Mouse (Mus musculus): ENCODE results near the gene Ush2a.
A peak's percentile ranks its signal among the peaks of the same experiment; 100 is the strongest.

DNA sequence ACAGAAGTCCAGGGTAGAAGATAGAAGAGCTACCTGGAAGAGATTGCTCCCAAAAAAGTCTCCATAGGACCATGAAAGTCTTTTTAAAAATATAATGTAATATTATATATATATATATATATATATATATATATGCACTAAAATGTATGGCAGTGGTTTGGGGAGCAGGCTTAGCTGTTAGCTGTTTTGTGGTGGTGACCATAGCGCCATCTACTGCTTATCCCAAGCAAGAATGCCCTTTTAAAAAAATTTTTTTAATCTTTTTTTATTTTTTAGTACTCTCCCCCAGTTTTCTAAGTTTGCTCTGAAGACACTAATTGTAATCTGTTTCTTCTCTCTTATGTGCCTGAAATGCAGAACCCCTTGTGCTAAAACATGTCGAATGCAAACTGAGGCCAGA, 543.2 kb downstream of the Ush2a start:
- peak; percentile 61 for TF ChIP-seq CTCF (IDR thresholded peaks at IDR 0.05)
- no peak for TF ChIP-seq EP300 (IDR thresholded peaks at IDR 0.05; ENCODE audit: insufficient read depth, low read depth, low read length)
